Mouse (Mus musculus) 3134 (cell line): ENCODE data around the gene Txnrd2.

Source experiments
- DNase-seq: peaks from one replicate; pipeline ENCODE4 v3.0.0-alpha.2; 2011; ENCODE audit warnings: low spot score; ENCODE audit not compliant: insufficient read length; ENCODE audit errors: extremely low read depth

Gene Txnrd2

DNA sequence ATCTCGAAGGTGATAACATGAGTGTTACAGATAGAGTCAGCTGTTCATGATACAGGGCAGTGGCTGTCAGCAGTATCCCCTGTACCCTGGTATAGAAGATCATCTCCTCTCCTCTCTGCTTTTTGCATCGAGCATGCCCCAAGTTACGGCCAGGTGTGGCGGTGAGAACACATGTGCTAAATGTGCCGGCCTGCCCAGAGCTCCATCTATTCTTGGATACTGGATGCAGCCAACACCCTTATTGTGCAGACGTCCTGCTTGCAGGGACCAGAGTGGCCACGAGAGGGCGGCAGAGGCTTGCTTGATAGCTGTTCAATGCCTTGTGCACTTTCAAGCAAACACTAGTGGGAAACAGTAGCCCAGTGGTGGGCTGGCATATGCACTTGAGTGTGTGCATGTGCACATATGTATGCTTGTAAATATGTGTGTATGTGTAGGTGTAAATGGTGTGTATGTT is 17.2 kb downstream of the Txnrd2 start:
- peak; percentile 62 for DNase-seq

DNA sequence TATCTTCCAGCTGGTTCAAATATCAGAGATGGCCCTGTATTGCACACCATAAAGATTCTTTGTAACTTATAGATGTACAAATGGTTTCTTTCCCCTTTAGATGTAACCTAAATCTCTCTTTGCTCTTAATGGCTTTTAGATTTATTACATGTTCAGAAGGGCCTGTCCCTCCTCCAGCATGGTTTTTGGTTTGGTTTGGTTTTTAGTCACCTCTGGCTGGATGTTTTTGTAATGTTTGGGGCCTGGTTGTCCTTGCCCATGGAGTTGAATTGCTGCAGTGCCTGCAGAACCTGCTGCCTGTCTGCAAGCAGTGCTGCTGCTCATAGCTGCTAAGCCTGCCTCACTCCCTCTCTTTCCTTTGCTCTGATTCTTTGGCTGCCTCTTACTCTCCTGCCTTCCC is 21.1 kb downstream of the Txnrd2 start:
- no peak for DNase-seq

DNA sequence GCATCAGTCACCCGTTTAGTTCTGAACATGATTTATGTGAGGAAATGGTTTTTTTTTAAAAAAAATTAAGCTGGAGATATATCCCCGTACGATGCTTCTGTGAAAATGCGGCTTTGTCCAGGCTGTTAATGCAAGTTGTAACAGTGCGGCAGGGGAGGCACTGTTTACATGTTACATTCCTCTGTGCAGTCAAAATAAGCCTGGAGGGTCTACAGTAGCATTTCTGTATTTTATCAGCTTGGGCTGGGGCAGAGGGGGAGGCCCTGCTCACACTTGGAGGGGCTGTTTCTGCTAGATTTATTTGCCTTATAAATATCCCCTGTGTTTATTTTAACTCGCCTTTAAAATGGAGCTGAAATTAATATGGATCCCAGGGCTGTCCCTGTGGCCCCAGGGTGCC is 21.9 kb downstream of the Txnrd2 start:
- no peak for DNase-seq

DNA sequence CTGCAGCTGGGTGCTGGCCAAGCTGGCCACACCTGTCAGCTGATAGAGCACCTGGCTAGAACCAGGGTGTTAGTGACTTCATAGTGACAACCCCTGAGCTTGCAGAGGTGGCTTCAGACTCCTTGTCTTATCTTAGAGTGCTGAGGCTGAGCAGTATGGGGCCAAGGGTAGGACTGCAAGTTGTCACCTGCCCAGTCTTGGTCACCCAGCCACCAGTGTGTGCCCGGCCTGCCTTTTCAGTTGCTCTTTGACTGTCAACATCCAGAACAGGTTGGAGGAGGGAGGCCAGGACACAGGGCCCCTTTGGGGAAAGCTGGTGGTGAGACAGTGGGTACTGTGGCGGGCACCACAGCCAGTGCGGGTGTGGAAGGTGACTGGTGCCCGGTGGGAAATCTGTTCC is 22.8 kb downstream of the Txnrd2 start:
- no peak for DNase-seq

DNA sequence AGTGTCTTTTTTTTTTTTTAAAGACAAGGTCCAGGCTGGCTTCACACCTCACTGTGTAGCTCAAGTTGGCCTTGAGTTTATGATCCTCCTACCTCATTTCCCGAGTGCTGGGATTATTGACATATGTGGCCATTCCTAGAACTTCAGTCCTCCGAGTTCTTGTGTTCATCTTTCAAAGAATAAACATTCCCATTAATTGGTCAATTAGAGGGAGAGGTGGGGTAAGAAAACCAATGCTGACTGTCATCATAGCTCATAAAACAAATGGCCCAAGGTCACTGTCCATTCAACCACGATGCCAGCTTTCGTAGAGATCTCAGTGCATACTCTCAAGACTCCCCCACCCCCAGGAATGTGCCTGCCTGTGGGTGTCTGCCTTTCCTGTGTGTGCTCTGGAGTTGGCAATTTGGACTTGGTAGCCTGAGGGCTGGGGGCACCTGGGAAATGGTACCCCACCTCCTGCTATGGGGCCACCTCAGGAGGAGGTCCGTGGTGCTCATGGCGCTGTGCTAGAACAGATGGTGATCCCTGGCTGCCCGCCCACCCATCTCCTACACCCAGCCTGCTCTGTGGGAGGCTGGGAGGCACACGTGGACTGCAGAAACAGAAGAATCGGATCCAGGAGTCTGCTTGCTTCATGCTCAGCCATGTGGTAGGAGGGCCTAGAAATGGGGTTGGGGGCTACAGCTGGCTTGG is 25.4 kb downstream of the Txnrd2 start:
- DNase-seq, result no peak

DNA sequence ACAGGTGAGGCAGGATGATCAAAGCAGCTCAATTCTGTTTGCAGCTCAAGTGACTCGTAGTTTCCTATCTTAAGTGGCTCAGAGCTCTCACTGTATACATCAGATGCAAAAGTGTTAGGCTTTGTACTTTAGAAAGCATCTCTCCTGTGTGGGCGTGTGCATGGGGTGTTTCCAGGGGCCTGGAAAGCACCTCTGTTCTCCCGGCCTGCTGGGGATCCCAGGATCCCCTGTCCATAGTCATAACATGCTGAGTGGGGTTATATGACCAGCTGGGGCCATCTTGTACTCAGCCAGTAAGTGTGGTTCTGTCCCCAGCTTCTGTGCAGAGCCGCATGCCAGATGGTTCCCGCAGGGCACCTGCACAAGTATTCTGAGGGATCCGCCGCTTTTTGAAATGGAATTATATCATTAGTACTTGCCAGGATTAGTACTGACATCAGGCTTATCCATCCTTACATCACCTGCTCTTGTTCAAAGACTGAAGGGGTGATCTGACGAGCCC is 26.2 kb downstream of the Txnrd2 start:
- no peak for DNase-seq

DNA sequence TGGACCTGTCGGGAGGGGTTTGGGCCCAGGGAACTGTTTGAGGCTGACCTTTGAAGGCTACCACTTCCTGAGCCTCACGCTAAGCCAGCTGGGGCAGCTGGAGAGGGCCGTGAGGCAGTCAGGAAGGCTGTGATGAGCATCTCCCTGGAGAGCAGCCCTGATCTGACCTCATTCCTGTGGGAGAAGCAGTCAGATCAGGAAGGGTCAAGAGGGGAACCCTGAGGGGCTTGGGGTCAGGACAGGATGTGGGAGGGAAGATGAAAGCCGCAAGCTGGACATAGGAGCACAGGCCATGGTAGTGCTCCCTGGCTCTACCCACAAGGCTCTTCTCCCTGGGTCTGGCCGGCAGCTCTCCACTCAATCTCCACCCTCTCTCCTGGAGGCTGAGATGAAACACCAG is 27.7 kb downstream of the Txnrd2 start:
- no peak for DNase-seq

DNA sequence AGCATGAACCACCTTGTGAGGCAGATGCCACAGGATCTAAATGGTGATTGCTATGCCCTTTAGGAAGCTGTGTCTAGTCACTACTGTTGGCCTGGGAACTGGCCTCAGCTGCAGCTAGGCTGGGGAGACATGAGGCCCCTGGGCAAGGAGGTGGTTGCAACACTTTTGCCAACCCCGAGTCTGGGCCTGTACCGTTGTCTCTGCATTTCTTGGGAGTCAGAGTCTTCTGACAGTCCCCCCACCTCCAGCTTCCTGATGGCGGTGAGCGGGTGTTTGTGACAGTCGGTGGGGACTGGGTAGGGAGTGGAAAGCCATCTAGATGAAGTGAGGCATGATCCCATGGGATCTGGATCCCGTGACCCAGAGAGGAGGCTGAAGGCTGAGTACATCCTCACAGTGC is 29.2 kb downstream of the Txnrd2 start:
- DNase-seq, result no peak

DNA sequence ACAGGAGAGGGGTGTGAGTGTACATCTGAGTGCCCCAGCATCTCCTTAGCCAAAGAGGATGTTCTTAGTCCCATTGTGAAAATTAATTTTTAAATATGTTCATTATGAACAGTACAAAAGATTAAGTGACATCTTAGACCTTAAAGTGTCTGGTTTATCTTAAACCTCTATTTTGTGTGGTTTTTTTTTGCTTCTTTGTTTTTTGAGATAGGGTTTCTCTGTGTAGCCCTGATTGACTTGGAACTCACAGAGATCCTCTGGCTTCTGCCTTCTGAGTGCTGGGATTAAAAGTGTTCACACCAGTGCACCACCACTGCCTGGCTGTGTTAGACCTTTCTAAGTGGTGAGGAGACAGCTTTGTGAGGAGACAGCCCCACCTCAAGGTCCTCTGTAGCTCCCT is 32.5 kb downstream of the Txnrd2 start:
- no peak for DNase-seq

DNA sequence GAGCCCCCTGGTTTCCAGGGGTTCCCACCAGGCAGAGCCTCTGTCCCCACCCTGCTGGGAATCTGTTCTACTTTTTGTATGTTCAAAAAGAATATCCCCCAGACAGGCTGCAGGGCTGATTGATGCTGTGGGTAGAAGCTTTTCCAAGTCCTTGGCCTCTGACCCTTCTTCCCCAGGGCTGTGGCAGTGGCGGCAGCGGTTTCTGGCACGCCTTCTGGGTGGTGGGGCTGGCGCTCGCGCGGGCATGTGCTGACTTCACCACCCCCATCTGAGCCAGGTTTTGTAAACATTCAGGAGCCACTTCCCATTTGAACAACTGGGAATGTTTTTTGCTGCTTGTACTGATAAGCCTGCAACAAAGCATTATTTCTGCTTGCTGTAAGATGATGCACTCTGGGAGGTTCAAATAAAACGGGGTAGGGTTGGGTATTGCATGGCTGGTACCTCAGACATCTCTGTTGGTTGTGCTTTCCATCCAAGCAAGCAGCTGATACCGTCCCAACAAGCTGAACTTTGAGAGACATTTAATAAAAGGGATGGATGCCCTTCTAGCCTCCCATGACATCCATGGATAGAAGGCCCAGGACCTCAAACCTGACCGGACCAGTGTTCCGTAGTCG is 33.3 kb downstream of the Txnrd2 start:
- DNase-seq, result peak; percentile 59

DNA sequence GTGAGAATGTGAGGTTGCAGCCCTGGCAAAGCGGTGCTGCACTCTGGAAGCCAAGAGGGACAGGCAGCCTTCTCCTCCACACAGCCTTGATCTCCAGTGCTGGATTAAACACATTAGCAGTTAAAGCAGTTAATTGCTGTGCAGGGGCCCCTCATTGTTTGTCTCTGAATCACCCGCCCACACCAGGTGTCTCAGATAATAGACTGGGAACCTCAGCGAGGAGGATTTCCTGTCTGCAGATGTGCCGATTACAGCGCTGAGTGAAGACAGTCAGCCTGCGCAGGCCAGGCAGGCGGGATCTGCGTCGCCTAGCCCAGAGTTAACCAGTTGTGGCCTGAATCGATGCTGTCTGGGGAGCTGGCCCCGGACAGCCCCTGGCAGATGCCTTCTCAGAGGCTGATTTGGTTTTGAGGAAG is 33.8 kb downstream of the Txnrd2 start:
- DNase-seq, result no peak

DNA sequence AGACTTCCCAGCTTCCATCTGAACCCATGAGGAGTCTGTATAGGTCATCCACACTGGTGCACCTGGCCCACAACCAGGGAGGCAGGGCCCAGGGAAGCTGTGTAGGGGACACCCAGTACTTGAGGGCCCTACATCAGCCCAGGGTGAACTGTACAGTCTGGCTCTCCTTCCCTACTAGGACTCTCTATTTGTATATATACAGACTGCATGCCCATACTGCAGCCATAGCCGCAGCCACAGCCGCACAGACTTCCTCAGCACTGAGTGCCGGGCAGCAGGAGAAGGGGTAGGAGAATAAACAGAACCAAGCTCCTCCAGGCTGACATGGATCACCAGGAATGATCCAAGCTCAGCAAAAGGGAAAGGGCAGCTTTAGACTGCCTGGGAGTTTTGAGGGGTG is 34.6 kb downstream of the Txnrd2 start:
- no peak for DNase-seq

DNA sequence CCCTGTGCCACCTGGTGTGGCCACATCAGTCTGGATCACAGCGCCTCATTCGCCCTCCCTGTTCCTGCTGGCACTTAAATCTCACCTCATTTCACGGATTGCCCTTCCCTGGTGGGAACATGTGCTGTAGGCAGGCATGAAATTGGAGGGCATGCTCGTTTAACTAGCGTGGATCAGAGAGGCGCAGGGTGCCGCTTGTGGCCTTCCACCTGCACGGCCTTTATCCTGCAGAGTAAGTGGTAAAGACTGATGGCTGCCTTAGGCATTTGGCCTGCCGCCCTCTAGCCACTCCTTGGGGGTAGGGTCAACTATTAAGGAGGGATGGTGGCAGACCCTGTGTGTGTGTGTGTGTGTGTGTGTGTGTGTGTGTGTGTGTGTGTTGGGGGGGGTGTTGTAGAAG is 35.8 kb downstream of the Txnrd2 start:
- DNase-seq, result no peak

DNA sequence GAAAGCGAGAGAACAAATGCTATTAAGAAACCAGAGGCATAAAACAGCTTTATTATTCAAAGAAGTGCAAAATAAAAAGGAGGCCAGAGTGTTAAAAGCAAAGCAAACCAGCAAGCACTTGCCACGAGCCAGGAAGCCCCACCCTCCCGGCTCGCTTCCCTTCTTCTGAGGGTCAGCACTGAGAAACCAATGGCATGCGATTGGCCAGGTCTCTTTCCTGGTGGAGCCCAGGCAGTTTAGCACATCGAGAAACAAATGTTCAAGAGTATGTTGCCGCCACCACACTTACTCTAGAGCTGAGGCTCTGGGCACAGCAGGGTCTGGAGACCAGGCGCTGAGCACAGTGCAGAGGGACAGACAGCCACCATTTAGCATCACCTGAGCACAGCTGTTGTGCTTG is 36.4 kb downstream of the Txnrd2 start:
- no peak for DNase-seq

DNA sequence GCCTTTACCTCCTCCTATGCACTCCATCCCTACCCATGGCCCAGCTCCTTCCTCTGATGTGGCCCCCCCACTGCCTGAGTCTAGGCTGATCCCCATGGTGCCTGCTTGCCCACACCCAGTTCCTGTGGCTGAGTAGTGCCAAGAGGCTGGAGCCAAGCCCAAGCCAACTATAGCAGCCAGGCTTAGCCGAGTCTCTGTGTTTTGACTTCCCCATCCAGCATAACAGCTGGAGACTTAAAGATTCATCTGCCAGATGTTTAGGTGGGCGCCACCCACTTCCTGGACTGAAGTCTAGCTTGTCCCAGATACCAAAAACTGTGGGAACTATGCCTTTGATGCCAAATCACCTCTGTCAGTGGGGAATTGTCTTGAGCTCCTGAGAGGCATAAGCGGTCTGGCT is 38.1 kb downstream of the Txnrd2 start:
- DNase-seq, result no peak

DNA sequence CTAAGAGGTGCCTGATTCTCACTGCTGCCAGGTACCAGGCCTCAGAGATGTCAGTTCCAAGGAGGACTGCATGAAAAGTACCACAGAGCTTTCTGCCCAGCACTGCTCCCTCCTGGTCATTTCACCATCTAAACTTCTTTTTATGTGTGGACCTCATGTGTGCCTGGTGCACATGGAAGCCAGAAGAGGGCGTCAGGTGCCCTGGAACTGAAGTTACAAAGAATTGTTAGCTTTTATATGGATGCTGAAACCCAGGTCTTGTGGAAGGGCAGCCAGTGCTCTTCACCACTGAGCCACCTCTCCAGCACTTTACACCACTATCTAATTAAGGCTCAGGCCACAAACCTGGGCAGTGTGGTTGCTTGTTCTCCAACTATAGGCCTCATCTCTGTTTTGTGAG is 44.6 kb downstream of the Txnrd2 start:
- DNase-seq, result no peak

DNA sequence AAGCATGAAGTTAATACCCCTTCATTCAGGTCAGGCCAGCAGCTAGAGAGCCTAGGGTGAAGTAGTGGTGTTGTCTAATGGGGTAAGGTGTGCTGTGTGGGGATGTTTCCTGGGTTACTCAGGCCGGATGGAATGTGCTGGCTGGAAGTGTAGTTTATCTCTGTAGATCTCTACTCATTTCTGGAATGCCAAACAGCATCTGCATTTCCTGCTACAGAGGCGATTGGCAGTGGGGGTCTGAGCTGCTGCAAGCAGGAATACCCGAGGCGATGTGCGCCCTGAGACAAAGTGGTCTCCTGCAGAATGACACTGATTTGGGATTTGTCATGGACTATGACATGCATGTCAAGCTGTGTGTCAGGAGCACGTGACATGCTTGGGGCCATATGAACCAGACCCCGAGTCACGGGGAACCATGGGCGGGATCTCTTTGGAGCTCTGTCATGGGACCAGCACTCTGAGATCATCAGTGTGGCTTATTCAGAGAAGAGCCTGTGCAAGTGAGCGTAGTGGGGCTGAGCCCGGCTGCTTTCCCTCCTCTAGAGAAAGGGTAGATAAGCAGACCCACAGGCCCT is 45.3 kb downstream of the Txnrd2 start:
- DNase-seq, result peak; percentile 64

DNA sequence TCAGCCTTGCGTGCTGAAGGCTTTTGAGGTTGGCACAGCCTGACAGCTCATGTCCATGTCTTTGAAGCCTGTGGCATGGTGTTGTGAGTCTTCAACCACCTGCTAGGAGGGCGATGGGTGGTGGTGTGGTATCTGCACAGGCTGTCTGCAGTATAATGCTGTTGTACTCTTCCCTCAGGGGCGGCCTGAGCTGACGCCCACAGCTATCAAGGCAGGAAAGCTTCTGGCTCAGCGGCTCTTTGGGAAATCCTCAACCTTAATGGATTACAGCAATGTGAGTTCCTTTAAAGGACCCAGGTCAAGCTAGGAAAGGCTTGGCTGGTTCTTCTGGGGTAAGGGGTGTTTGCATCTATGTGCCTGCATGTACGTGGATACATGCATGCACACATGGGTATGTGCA is 45.8 kb downstream of the Txnrd2 start:
- no peak for DNase-seq

DNA sequence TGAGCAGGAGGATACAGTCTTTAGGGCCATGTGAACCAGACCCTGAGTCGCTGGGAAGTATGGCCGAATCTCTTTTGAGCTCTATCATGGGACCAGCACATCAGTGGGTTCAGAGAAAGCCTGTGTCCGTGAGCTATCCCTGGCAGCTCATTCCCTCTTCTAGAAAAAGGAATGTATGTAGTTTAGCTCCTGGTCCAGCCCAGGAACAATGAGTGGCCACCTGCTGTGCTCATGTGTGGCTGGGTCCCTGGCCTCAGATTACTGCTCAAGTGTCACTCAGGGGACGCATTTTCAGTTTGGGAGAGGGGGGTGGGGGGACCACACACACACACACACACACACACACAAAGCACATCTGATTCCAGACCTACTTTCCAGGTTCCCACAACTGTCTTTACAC is 46.2 kb downstream of the Txnrd2 start:
- DNase-seq, result no peak

DNA sequence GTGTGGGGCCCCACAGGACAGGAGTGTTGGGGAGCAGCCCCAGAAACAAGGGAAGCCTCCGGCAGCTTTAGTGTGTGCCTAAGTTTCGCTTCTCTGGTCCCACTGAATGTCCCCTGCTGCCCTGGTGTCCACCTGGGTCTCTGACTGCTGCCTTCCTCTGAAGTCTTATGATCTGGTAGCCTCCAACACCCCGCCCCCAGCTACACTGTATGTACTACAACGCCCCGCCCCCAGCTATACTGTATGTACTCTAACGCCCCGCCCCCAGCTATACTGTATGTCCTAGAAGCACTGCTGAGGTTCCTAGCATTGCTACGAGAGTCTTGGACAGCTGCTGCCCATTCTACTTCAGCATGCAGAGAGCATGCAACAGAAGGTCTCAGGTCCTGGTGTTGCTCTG is 46.8 kb downstream of the Txnrd2 start:
- DNase-seq, result no peak

DNA sequence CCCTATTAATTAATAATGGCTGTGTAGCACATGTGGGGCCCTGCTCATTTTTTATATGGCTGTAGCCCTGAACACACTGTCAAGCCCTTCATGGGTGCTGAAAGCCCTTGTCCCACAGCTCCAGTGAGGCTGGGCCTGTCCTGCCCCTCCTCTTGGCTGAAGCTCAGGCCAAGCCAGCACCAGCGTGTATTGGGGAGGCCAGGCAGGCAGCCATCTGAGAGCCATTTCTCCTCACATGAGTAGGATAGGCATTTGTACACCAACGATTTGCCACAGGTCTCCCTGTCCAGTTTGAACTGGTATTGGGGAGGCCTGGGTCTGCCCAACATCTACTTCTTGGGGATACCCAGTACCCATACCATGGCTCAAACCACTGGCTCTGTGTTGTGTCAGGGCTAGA is 47.8 kb downstream of the Txnrd2 start:
- DNase-seq, result no peak

DNA sequence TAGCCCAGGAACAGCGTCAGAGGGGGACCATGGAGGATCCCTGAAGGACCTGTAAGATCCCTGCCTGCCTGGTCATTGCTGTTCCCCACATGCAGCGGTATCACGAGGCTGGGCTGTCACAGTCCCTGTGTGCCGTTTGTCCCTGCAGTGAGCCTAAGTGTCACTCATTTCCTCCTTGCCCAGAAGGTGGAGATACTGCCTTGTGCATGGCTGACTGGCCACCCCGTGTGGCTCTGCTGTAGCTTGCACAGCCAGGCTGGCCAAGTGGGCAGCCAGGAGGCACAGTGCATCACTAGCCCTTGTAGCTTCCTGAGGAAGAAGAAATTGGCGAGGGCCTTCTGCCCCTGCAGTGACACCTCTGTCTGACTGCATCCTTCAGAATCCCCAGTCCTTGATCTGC is 51.8 kb downstream of the Txnrd2 start:
- DNase-seq, result no peak
